Mouse (Mus musculus) cortical plate, adult 2 months (tissue): ENCODE results near the gene Tbc1d8b.

Source experiments
- CTCF ChIP-seq: fragments of 200-500 bp; IDR thresholded peaks from 2 replicates; pipeline ENCODE4 v1.5.1; 2011; ENCODE audit warnings: mild to moderate bottlenecking, control low read depth, low read length; ENCODE audit not compliant: insufficient read depth; ENCODE audit errors: extremely low read depth
- POLR2A ChIP-seq: fragments of 200-500 bp; IDR thresholded peaks from 2 replicates; pipeline ENCODE4 v1.6.1; 2011; ENCODE audit warnings: mild to moderate bottlenecking, low read length, control low read depth; ENCODE audit not compliant: insufficient read depth; ENCODE audit errors: extremely low read depth

DNA sequence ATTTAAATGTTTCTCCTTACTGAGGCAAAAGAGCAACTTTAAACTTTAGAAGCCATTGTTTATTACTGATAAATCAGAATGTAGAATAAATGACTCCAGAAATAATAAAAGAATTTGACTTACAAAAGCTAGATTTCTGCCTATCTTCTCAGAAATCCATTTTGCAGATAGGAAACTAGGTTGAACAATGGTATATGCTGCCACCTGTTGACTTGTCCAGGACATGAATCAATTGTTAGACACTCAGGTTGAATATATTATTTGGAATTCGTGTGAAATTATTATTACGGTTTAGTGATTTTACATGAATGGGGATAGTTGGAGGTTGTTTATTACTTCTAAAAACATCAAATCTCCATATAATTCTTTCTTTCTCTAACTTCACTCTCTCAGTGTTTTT, 19.0 kb upstream of the Tbc1d8b start:
- TF ChIP-seq POLR2A (no peak), CTCF (no peak)
